Mouse (Mus musculus): ENCODE measurements at regions not wholly inside any gene's neighbourhood (a gene's known extent, or its start where the extent isn't known, plus 50 kb on each side); places are given as distances from the start of the nearest gene placed in this dataset.

- DNase-seq (ENCODE audit: low read depth, low spot score) = peak; percentile 22
These were observed 69.0 kb upstream of the Atrnl1 start for GRCm38 (mm10) chr19:57541693-57542314.

- DNase-seq (ENCODE audit: low read depth, low spot score) = no peak
These were observed 68.3 kb upstream of the Atrnl1 start for GRCm38 (mm10) chr19:57542506-57542905.

GRCm38 (mm10) chr19:57543681-57544214 is 67.1 kb upstream of the Atrnl1 start:
- DNase-seq (ENCODE audit: low read depth, low spot score) = no peak

GRCm38 (mm10) chr19:57544229-57544879 is 66.5 kb upstream of the Atrnl1 start:
- DNase-seq (ENCODE audit: low read depth, low spot score) = no peak

GRCm38 (mm10) chr19:57545071-57545470 is 65.8 kb upstream of the Atrnl1 start:
- DNase-seq (ENCODE audit: low read depth, low spot score) = no peak

- peak; percentile 42 for DNase-seq (ENCODE audit: low read depth, low spot score)
These were observed 64.8 kb upstream of the Atrnl1 start for GRCm38 (mm10) chr19:57546039-57546438.

GRCm38 (mm10) chr19:57546519-57546918 is 64.3 kb upstream of the Atrnl1 start:
- no peak for DNase-seq (ENCODE audit: low read depth, low spot score)

GRCm38 (mm10) chr19:57548093-57548492 is 62.7 kb upstream of the Atrnl1 start:
- DNase-seq (ENCODE audit: low read depth, low spot score) = no peak

GRCm38 (mm10) chr19:57548661-57549060 is 62.2 kb upstream of the Atrnl1 start:
- DNase-seq (ENCODE audit: low read depth, low spot score) = no peak

- no peak for DNase-seq (ENCODE audit: low read depth, low spot score)
These were observed 57.7 kb upstream of the Atrnl1 start for GRCm38 (mm10) chr19:57552964-57553740.

GRCm38 (mm10) chr19:57554086-57554485 is 56.7 kb upstream of the Atrnl1 start:
- DNase-seq (ENCODE audit: low read depth, low spot score) = no peak

- DNase-seq (ENCODE audit: low read depth, low spot score) = no peak
These were observed 55.5 kb upstream of the Atrnl1 start for GRCm38 (mm10) chr19:57555313-57555712.

- DNase-seq (ENCODE audit: low read depth, low spot score) = no peak
These were observed 52.3 kb upstream of the Atrnl1 start for GRCm38 (mm10) chr19:57558420-57558967.

- DNase-seq (ENCODE audit: low read depth, low spot score) = no peak
These were observed 50.1 kb upstream of the Atrnl1 start for GRCm38 (mm10) chr19:57560757-57561156.

Data from R1 (cell line).